Mouse (Mus musculus): ENCODE data around the gene Nprl3. TPM values are rescaled to one million over a fixed set of nuclear protein-coding genes. Genes with fewer than 3 reads are reported as not detected.
A peak's percentile ranks its signal among the peaks of the same experiment; 100 is the strongest.

The Nprl3 gene
- 107 and 118 TPM in 2 replicates for polyA plus RNA-seq (2012; rRNA removed)

GRCm38 (mm10) chr11:32267188-32267884 is at the start of gene Nprl3:
Gene Nprl3, minus strand, starts transcription at chr11:32267707.
- Histone ChIP-seq H3K27me3 (ENCODE audit: control insufficient read depth, insufficient read depth, low read length) (no peaks in the 10 kb centered on the region), H3K4me1 (replicated peaks; ENCODE audit: control insufficient read depth, insufficient read depth, low read length) (peaks cover 8% of the 10 kb centered on the region), H3K36me3 (ENCODE audit: control insufficient read depth, insufficient read depth, low read length) (no peaks in the 10 kb centered on the region), H3K4me3 (ENCODE audit: control insufficient read depth, insufficient read depth, low read length) (peak within 1 kb of the TSS; percentile 99), H3K27ac (ENCODE audit: control insufficient read depth, insufficient read depth, low read length) (0 out of 2 replicates have a peak within 1 kb of the TSS, but pooled peaks have one; percentile 43)
- peak; percentile 96 for DNase-seq
- TF ChIP-seq POLR2A (IDR thresholded peaks at IDR 0.05; ENCODE audit: control insufficient read depth, extremely low read depth, insufficient read depth, low read length, poor library complexity), result peak; percentile 94
- TF ChIP-seq CTCF (IDR thresholded peaks at IDR 0.05; ENCODE audit: borderline replicate concordance, control insufficient read depth, extremely low read depth, insufficient read depth, low read length, poor library complexity), result no peak; the same call in 1 of the 2 replicates
- under 1% methylated on average over 54 of the region's 54 CpGs for WGBS

- Histone ChIP-seq H3K4me1 (replicated peaks; ENCODE audit: control insufficient read depth, insufficient read depth, low read length) (no peaks in the 10 kb centered on the region), H3K27ac (ENCODE audit: control insufficient read depth, insufficient read depth, low read length) (no peak overlapping the region), H3K36me3 (ENCODE audit: control insufficient read depth, insufficient read depth, low read length) (no peaks in the 10 kb centered on the region), H3K4me3 (ENCODE audit: control insufficient read depth, insufficient read depth, low read length) (no peak overlapping the region), H3K27me3 (ENCODE audit: control insufficient read depth, insufficient read depth, low read length) (no peaks in the 10 kb centered on the region)
- no peak for DNase-seq
- 87% methylated on average over 3 of the region's 3 CpGs for WGBS
- no peak for TF ChIP-seq CTCF (IDR thresholded peaks at IDR 0.05; ENCODE audit: borderline replicate concordance, control insufficient read depth, extremely low read depth, insufficient read depth, low read length, poor library complexity)
- TF ChIP-seq POLR2A (IDR thresholded peaks at IDR 0.05; ENCODE audit: control insufficient read depth, extremely low read depth, insufficient read depth, low read length, poor library complexity), result no peak
Measured at GRCm38 (mm10) chr11:32316009-32316408, 48.5 kb upstream of the Nprl3 start.

- H3K27ac ChIP-seq (ENCODE audit: control insufficient read depth, insufficient read depth, low read length), result no peak overlapping the region
- no peaks in the 10 kb centered on the region for H3K36me3 ChIP-seq (ENCODE audit: control insufficient read depth, insufficient read depth, low read length)
- no peak for TF ChIP-seq CTCF (IDR thresholded peaks at IDR 0.05; ENCODE audit: borderline replicate concordance, control insufficient read depth, extremely low read depth, insufficient read depth, low read length, poor library complexity)
- no peak for TF ChIP-seq POLR2A (IDR thresholded peaks at IDR 0.05; ENCODE audit: control insufficient read depth, extremely low read depth, insufficient read depth, low read length, poor library complexity)
- H3K4me3 ChIP-seq (ENCODE audit: control insufficient read depth, insufficient read depth, low read length), result no peak overlapping the region
- DNase-seq, result no peak
- H3K27me3 ChIP-seq (ENCODE audit: control insufficient read depth, insufficient read depth, low read length), result no peaks in the 10 kb centered on the region
- WGBS, result 71% methylated on average over 3 of the region's 3 CpGs
- H3K4me1 ChIP-seq (replicated peaks; ENCODE audit: control insufficient read depth, insufficient read depth, low read length), result no peaks in the 10 kb centered on the region
Measured at GRCm38 (mm10) chr11:32309928-32310327, 42.4 kb upstream of the Nprl3 start.

- no peak for DNase-seq
- TF ChIP-seq POLR2A (IDR thresholded peaks at IDR 0.05; ENCODE audit: control insufficient read depth, extremely low read depth, insufficient read depth, low read length, poor library complexity) (no peak), CTCF (IDR thresholded peaks at IDR 0.05; ENCODE audit: borderline replicate concordance, control insufficient read depth, extremely low read depth, insufficient read depth, low read length, poor library complexity) (no peak)
- 80% methylated on average over 4 of the region's 4 CpGs for WGBS
- H3K4me3 ChIP-seq (ENCODE audit: control insufficient read depth, insufficient read depth, low read length), result no peak overlapping the region
- H3K27me3 ChIP-seq (ENCODE audit: control insufficient read depth, insufficient read depth, low read length), result no peaks in the 10 kb centered on the region
- H3K36me3 ChIP-seq (ENCODE audit: control insufficient read depth, insufficient read depth, low read length), result no peaks in the 10 kb centered on the region
- H3K4me1 ChIP-seq (replicated peaks; ENCODE audit: control insufficient read depth, insufficient read depth, low read length), result no peaks in the 10 kb centered on the region
- H3K27ac ChIP-seq (ENCODE audit: control insufficient read depth, insufficient read depth, low read length), result no peak overlapping the region
Measured at GRCm38 (mm10) chr11:32309446-32309845, 41.9 kb upstream of the Nprl3 start.

GRCm38 (mm10) chr11:32307006-32307405 is 39.5 kb upstream of the Nprl3 start:
- no peak for DNase-seq
- 92% methylated on average over 1 of the region's 1 CpGs for WGBS
- no peak overlapping the region for H3K4me3 ChIP-seq (ENCODE audit: control insufficient read depth, insufficient read depth, low read length)
- no peaks in the 10 kb centered on the region for H3K27me3 ChIP-seq (ENCODE audit: control insufficient read depth, insufficient read depth, low read length)
- no peaks in the 10 kb centered on the region for H3K4me1 ChIP-seq (replicated peaks; ENCODE audit: control insufficient read depth, insufficient read depth, low read length)
- TF ChIP-seq POLR2A (IDR thresholded peaks at IDR 0.05; ENCODE audit: control insufficient read depth, extremely low read depth, insufficient read depth, low read length, poor library complexity) (no peak), CTCF (IDR thresholded peaks at IDR 0.05; ENCODE audit: borderline replicate concordance, control insufficient read depth, extremely low read depth, insufficient read depth, low read length, poor library complexity) (no peak)
- no peak overlapping the region for H3K27ac ChIP-seq (ENCODE audit: control insufficient read depth, insufficient read depth, low read length)
- no peaks in the 10 kb centered on the region for H3K36me3 ChIP-seq (ENCODE audit: control insufficient read depth, insufficient read depth, low read length)

GRCm38 (mm10) chr11:32303455-32303854 is 35.9 kb upstream of the Nprl3 start:
- DNase-seq, result no peak
- Histone ChIP-seq H3K4me3 (ENCODE audit: control insufficient read depth, insufficient read depth, low read length) (no peak overlapping the region), H3K4me1 (replicated peaks; ENCODE audit: control insufficient read depth, insufficient read depth, low read length) (0 out of 2 replicates have a peak, but pooled peaks cover 2% of the 10 kb centered on the region), H3K27me3 (ENCODE audit: control insufficient read depth, insufficient read depth, low read length) (no peaks in the 10 kb centered on the region), H3K36me3 (ENCODE audit: control insufficient read depth, insufficient read depth, low read length) (no peaks in the 10 kb centered on the region), H3K27ac (ENCODE audit: control insufficient read depth, insufficient read depth, low read length) (no peak overlapping the region)
- TF ChIP-seq CTCF (IDR thresholded peaks at IDR 0.05; ENCODE audit: borderline replicate concordance, control insufficient read depth, extremely low read depth, insufficient read depth, low read length, poor library complexity) (no peak), POLR2A (IDR thresholded peaks at IDR 0.05; ENCODE audit: control insufficient read depth, extremely low read depth, insufficient read depth, low read length, poor library complexity) (no peak)
- WGBS, result 77% methylated on average over 1 of the region's 1 CpGs

All from thymus, adult 2 months (tissue).